Mouse (Mus musculus) right cerebral cortex, postnatal 10 days (tissue): ENCODE measurements around the gene Rem2.
A peak's percentile ranks its signal among the peaks of the same experiment; 100 is the strongest.

Source experiments
- DNase-seq, 2 experiments: peaks; one replicate each; pipeline ENCODE4 v3.0.0; 2021; ENCODE audit warnings: low spot score in 2 of 2

Gene Rem2

GRCm38 (mm10) chr14:54443712-54444618, 31.9 kb upstream of the Rem2 start:
- peak in 1 of 2 experiments; percentile 55 for DNase-seq

- DNase-seq, result no peak
Measured at GRCm38 (mm10) chr14:54445476-54445875, 30.4 kb upstream of the Rem2 start.

- DNase-seq, result no peak
Measured at GRCm38 (mm10) chr14:54453566-54453965, 22.3 kb upstream of the Rem2 start.

- no peak for DNase-seq
Measured at GRCm38 (mm10) chr14:54454669-54455528, 21.0 kb upstream of the Rem2 start.

GRCm38 (mm10) chr14:54457907-54458569, 17.9 kb upstream of the Rem2 start:
- DNase-seq, result no peak

GRCm38 (mm10) chr14:54462146-54462545, 13.8 kb upstream of the Rem2 start:
- DNase-seq, result no peak

- DNase-seq, result no peak
Measured at GRCm38 (mm10) chr14:54463108-54463958, 12.6 kb upstream of the Rem2 start.

- peak; percentile 86 to 89 for DNase-seq
Measured at GRCm38 (mm10) chr14:54463959-54464292, 12.0 kb upstream of the Rem2 start, which contains the start of gene Lrp10. Gene Lrp10, plus strand, starts transcription at chr14:54464137.

- DNase-seq, result peak; percentile 51 to 52
Measured at GRCm38 (mm10) chr14:54464293-54465005, 11.5 kb upstream of the Rem2 start.

- no peak for DNase-seq
Measured at GRCm38 (mm10) chr14:54471467-54471866, 4.4 kb upstream of the Rem2 start.

GRCm38 (mm10) chr14:54472671-54473070, 3.2 kb upstream of the Rem2 start:
- DNase-seq, result peak; percentile 62 to 67

- DNase-seq, result no peak
Measured at GRCm38 (mm10) chr14:54474744-54475143, 1.2 kb upstream of the Rem2 start.

GRCm38 (mm10) chr14:54477172-54477909, 1.4 kb downstream of the Rem2 start:
- no peak for DNase-seq

- no peak for DNase-seq
Measured at GRCm38 (mm10) chr14:54479451-54479920, 3.6 kb downstream of the Rem2 start.

GRCm38 (mm10) chr14:54480673-54481072, 4.8 kb downstream of the Rem2 start:
- no peak for DNase-seq

GRCm38 (mm10) chr14:54481402-54481801, 5.5 kb downstream of the Rem2 start:
- DNase-seq, result no peak

GRCm38 (mm10) chr14:54482498-54482897, 6.6 kb downstream of the Rem2 start:
- DNase-seq, result no peak

GRCm38 (mm10) chr14:54485899-54486298, 10.0 kb downstream of the Rem2 start:
- DNase-seq, result no peak

- DNase-seq, result no peak
Measured at GRCm38 (mm10) chr14:54487732-54488131, 11.8 kb downstream of the Rem2 start.

GRCm38 (mm10) chr14:54488350-54488749, 12.4 kb downstream of the Rem2 start:
- DNase-seq, result no peak
